Mouse (Mus musculus) duodenum, adult 2 months (tissue): Measurements from ENCODE around the gene Ginm1. TPM values are rescaled to one million over a fixed set of nuclear protein-coding genes. Genes with fewer than 3 reads are reported as not detected.

Experiments
- polyA plus RNA-seq: library from polyadenylated mRNA; depleted of rRNA; stranded (reverse); fragments of >200 nt; gene quantifications from 2 replicates; pipeline ENCODE4 v1.2.3, GENCODE M21; 2012; ENCODE audit warnings: low replicate concordance; rRNA removed

The Ginm1 gene
- polyA plus RNA-seq = 4.9 and 8.7 TPM in 2 replicates

GRCm38 (mm10) chr10:7792751-7793385 lies at the start of gene Ginm1, which contains the start of gene Ppil4:
TSS of gene Ginm1 (minus strand) at chr10:7792824.
TSS of gene Ppil4 (plus strand) at chr10:7792891.

GRCm38 (mm10) chr10:7832171-7832676 lies 39.6 kb upstream of the Ginm1 start, which contains the start of gene Zc3h12d:
TSS of gene Zc3h12d (plus strand) at chr10:7832470.

GRCm38 (mm10) chr10:7725751-7726500 lies 66.7 kb downstream of the Ginm1 start, which contains the start of gene Katna1:
TSS of gene Katna1 (plus strand) at chr10:7726000.

Other genes with a start within 250 kb of the Ginm1 start
- 4.4 and 6.8 TPM in 2 replicates for gene Lrp11, start 203.0 kb downstream of the Ginm1 start, polyA plus RNA-seq
- gene Nup43, start 125.3 kb downstream of the Ginm1 start, polyA plus RNA-seq = 1.3 TPM in 2 replicates
- gene Pcmt1, start 111.7 kb downstream of the Ginm1 start, polyA plus RNA-seq = 17.6 and 18.8 TPM in 2 replicates
- 4.2 and 5.7 TPM in 2 replicates for gene Lats1, start 111.6 kb downstream of the Ginm1 start, polyA plus RNA-seq
- 0.82 and 1.0 TPM in 2 replicates for gene Katna1, start 66.8 kb downstream of the Ginm1 start, polyA plus RNA-seq
- 2.5 and 3.2 TPM in 2 replicates for gene Ppil4, start 67 bp upstream of the Ginm1 start, polyA plus RNA-seq
- gene Zc3h12d, start 39.6 kb upstream of the Ginm1 start, polyA plus RNA-seq = 5.6 and 10.1 TPM in 2 replicates
- 7.0 and 8.8 TPM in 2 replicates for gene Tab2, start 163.4 kb upstream of the Ginm1 start, polyA plus RNA-seq